Mouse (Mus musculus) stomach, postnatal 0 days (tissue): ENCODE results near the gene Dlg5.

ENCODE experiments used
- CTCF ChIP-seq: IDR thresholded peaks from 2 replicates; pipeline ENCODE4 v1.5.1; 2016; ENCODE audit warnings: antibody characterized with exemption, low read depth, mild to moderate bottlenecking, moderate library complexity
- EP300 ChIP-seq: optimal IDR thresholded peaks from 2 replicates; pipeline ENCODE3; 2016; ENCODE audit warnings: antibody characterized with exemption

DNA sequence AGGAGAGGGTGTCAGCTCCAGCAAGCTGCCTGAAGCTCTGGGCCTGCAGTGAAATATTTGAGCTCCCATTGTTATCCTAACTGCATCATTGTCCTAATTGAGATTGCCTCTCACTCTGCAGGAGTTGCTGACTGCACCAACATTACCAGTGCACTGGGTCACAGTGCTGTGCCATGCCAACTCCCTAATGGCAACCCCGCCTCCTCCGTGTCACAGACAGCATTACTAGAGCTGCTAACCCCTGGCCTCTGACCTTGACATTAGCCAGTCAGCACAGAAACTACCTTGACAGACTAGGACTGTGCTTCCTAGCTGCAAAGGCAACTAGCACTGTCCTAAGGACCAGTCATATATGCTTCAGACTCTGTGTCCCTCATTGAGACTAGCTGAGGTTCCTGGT, 139.0 kb downstream of the Dlg5 start:
- TF ChIP-seq EP300, result no peak
- TF ChIP-seq CTCF, result no peak
